Mouse (Mus musculus): ENCODE results near the gene Sh3pxd2a. TPM values are rescaled to one million over a fixed set of nuclear protein-coding genes. Genes with fewer than 3 reads are reported as not detected.

The Sh3pxd2a gene
- polyA plus RNA-seq, 1 experiment, result 47.6 TPM

DNA sequence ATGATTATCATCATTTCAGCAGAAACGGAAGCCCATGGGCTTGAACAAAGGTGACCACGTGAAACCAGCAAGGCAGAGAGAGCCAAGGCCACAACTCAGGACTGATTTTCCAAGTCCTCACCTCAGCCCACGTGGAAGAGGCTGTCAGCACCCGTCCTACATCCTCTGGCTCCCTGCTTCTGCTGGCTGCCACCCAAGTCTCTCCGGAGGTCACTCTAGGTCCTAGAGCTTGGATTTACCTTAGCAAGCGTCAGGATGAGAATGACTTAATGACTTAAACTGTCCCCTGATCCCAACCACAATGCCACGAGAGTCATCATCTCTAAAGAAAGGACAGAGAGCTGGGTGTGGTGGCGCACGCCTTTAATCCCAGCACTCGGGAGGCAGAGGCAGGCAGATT lies 11.5 kb downstream of the Sh3pxd2a start:
- TF ChIP-seq POLR2A (IDR thresholded peaks at IDR 0.05; ENCODE audit: insufficient read depth, low read length) (no peak), EP300 (IDR thresholded peaks at IDR 0.05; ENCODE audit: insufficient read depth, low read depth, low read length) (no peak), CTCF (IDR thresholded peaks at IDR 0.05; ENCODE audit: low read depth, low read length) (no peak)
- Histone ChIP-seq H3K27me3 (ENCODE audit: control insufficient read depth, insufficient read depth, low read length, poor library complexity, severe bottlenecking) (no peaks in the 10 kb centered on the region), H3K4me1 (ENCODE audit: control insufficient read depth, insufficient read depth, low read length) (peaks cover 22% of the 10 kb centered on the region)

DNA sequence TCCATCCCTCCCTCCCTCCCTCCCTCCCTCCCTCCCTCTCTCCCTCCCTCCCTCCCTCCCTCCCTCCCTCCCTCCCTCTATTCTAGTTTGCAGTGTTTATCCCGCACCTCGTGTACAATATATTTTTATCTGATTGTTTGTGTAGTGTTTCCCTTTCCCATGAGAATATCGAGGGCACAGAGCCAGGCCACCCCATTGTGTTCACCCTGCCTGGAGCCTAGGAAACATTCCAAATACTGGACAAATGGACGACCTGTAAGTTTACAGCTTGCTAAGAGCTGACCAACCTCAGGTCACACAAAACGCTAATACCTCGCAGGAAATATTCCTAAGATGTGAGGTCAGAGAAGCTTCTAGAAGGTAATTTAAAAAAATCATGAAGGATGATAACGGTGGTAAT lies 12.0 kb downstream of the Sh3pxd2a start:
- peaks cover 22% of the 10 kb centered on the region for H3K4me1 ChIP-seq (ENCODE audit: control insufficient read depth, insufficient read depth, low read length)
- no peak overlapping the region for H3K27ac ChIP-seq (ENCODE audit: insufficient read depth, low read length)
- H3K36me3 ChIP-seq (ENCODE audit: control insufficient read depth, insufficient read depth, low read length, poor library complexity, severe bottlenecking), result no peaks in the 10 kb centered on the region
- H3K27me3 ChIP-seq (ENCODE audit: control insufficient read depth, insufficient read depth, low read length, poor library complexity, severe bottlenecking), result no peaks in the 10 kb centered on the region
- H3K4me3 ChIP-seq (ENCODE audit: low read depth, low read length), result no peak overlapping the region
- TF ChIP-seq EP300 (IDR thresholded peaks at IDR 0.05; ENCODE audit: insufficient read depth, low read depth, low read length) (no peak), POLR2A (IDR thresholded peaks at IDR 0.05; ENCODE audit: insufficient read depth, low read length) (no peak), CTCF (IDR thresholded peaks at IDR 0.05; ENCODE audit: low read depth, low read length) (no peak)
- H3K9me3 ChIP-seq (replicated peaks; ENCODE audit: control insufficient read depth, insufficient read depth, low read length, poor library complexity, severe bottlenecking), result no peaks in the 10 kb centered on the region
- H3K9ac ChIP-seq (ENCODE audit: low read depth, poor library complexity, severe bottlenecking), result no peak overlapping the region

More for the DNA sequence above, 11.5 kb downstream of the Sh3pxd2a start:
- H3K4me3 ChIP-seq (ENCODE audit: low read depth, low read length), result no peak overlapping the region
- no peak overlapping the region for H3K9ac ChIP-seq (ENCODE audit: low read depth, poor library complexity, severe bottlenecking)
- no peak overlapping the region for H3K27ac ChIP-seq (ENCODE audit: insufficient read depth, low read length)
- H3K36me3 ChIP-seq (ENCODE audit: control insufficient read depth, insufficient read depth, low read length, poor library complexity, severe bottlenecking), result no peaks in the 10 kb centered on the region
- no peaks in the 10 kb centered on the region for H3K9me3 ChIP-seq (replicated peaks; ENCODE audit: control insufficient read depth, insufficient read depth, low read length, poor library complexity, severe bottlenecking)

DNA sequence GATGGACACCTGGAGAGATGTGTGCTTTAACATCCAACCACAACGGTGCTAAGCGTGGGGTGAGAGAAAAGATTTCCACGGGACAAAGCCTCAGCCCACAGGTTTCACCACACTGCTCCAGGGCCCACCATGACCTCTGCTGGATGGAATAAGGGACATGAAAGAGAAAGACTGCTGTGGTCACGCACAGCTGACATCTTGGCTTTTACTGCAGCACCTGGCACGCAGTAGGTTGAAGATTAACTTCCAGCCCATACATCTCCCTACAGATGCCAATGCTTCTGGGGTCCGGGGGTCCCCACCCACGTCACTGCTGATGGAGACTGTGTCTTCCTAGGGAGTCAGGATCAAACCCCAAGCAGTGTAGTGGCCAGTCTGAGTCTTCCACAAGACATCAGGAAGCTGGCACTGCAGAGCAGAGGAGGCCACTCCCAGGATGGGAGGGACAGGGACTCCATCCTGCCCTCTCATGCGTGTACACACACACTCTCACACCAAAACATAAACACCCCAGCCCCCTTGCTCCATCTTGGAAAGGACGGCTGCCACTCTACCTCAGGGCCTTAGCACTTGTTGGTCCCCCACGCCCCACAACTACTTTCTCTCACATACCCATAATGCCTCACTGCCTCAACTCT lies 12.6 kb downstream of the Sh3pxd2a start:
- Histone ChIP-seq H3K9me3 (replicated peaks; ENCODE audit: control insufficient read depth, insufficient read depth, low read length, poor library complexity, severe bottlenecking) (no peaks in the 10 kb centered on the region), H3K9ac (ENCODE audit: low read depth, poor library complexity, severe bottlenecking) (no peak overlapping the region), H3K4me3 (ENCODE audit: low read depth, low read length) (no peak overlapping the region), H3K27me3 (ENCODE audit: control insufficient read depth, insufficient read depth, low read length, poor library complexity, severe bottlenecking) (no peaks in the 10 kb centered on the region), H3K27ac (ENCODE audit: insufficient read depth, low read length) (peak overlapping the region; percentile 78), H3K36me3 (ENCODE audit: control insufficient read depth, insufficient read depth, low read length, poor library complexity, severe bottlenecking) (no peaks in the 10 kb centered on the region), H3K4me1 (ENCODE audit: control insufficient read depth, insufficient read depth, low read length) (peaks cover 25% of the 10 kb centered on the region)
- TF ChIP-seq EP300 (IDR thresholded peaks at IDR 0.05; ENCODE audit: insufficient read depth, low read depth, low read length) (no peak), POLR2A (IDR thresholded peaks at IDR 0.05; ENCODE audit: insufficient read depth, low read length) (no peak), CTCF (IDR thresholded peaks at IDR 0.05; ENCODE audit: low read depth, low read length) (no peak)

DNA sequence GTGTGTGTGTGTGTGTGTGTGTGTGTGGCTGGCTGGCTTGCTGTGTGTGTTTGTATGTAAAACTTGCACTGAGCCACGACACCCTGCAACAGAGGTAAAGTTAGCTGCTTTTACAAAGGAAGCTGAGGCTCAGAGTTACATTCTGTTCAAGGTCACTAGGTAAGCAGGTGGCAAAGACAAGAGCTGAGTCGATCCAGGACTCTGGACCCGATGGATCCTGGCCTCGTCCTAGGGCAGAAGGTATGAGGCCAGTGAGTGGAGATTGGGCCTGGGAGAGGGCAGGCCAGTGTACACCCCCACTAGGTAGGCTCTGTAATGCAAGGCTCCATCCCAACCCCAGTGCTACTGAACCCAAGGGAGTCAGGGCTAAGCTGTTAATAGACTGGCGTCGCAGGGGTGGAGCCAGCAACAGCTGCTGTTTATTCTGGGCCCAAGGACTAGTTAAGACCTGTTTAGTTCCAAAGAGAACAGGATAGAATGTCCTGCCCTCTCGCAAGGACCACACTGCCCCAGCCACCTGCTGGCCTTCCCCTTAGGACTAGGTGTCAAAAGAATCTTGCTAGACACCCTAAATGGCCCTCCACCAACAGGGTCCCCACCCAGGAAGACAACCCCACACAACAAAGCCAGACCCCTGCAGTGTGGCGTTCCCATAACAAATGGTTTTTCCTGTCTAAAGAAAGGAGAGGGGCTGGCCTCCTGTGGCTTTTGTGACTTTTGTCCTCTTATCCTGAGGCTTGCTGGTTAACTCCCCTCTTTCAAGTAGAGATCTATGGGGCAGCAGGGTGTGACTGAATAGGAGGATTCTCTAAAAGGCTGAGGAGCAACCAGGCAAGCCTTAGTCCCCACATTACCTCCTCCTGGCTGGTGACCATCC lies 13.7 kb downstream of the Sh3pxd2a start:
- H3K9me3 ChIP-seq (replicated peaks; ENCODE audit: control insufficient read depth, insufficient read depth, low read length, poor library complexity, severe bottlenecking), result no peaks in the 10 kb centered on the region
- H3K27me3 ChIP-seq (ENCODE audit: control insufficient read depth, insufficient read depth, low read length, poor library complexity, severe bottlenecking), result no peaks in the 10 kb centered on the region
- H3K9ac ChIP-seq (ENCODE audit: low read depth, poor library complexity, severe bottlenecking), result no peak overlapping the region
- H3K27ac ChIP-seq (ENCODE audit: insufficient read depth, low read length), result peak overlapping the region; percentile 78
- no peaks in the 10 kb centered on the region for H3K36me3 ChIP-seq (ENCODE audit: control insufficient read depth, insufficient read depth, low read length, poor library complexity, severe bottlenecking)
- H3K4me3 ChIP-seq (ENCODE audit: low read depth, low read length), result no peak overlapping the region
- H3K4me1 ChIP-seq (ENCODE audit: control insufficient read depth, insufficient read depth, low read length), result peaks cover 27% of the 10 kb centered on the region
- no peak for TF ChIP-seq POLR2A (IDR thresholded peaks at IDR 0.05; ENCODE audit: insufficient read depth, low read length)
- peak; percentile 99 for TF ChIP-seq EP300 (IDR thresholded peaks at IDR 0.05; ENCODE audit: insufficient read depth, low read depth, low read length)

DNA sequence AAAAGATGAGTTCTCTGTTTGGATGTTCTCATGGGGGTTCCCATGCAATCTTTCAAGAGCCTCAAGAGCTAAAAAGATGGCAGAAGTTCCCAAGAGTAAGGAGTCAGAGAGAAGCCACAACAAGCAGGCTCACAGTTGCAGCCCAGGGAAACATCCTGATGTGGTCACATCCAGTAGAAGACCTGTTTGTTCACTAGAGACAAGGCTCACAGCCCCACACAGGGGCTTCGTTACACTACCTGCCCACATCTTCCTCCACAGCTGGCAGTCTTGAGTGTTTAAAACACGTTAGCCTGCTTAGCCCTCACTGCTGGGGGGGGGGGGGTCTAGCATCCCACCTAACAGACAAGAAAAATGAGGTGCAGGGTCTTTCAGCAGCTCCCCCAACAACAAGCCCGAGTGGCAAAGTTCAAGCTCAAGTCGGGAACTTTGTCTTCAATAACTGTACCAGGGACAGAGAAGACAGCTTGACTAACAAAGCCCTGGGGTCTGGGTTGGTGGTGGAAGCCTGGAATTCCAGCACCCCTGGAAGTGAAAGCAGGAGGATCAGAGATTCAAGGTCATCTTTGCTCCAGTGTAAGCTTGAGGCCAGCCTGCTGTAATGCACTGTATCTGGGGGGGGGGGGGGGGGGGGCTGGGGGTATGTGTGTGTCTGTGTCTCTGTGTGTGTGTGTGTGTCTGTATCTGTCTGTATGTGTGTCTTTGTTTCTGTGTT lies 14.5 kb downstream of the Sh3pxd2a start:
- TF ChIP-seq EP300 (IDR thresholded peaks at IDR 0.05; ENCODE audit: insufficient read depth, low read depth, low read length) (peak; percentile 76), CTCF (IDR thresholded peaks at IDR 0.05; ENCODE audit: low read depth, low read length) (no peak)
- H3K27me3 ChIP-seq (ENCODE audit: control insufficient read depth, insufficient read depth, low read length, poor library complexity, severe bottlenecking), result no peaks in the 10 kb centered on the region
- H3K4me3 ChIP-seq (ENCODE audit: low read depth, low read length), result no peak overlapping the region
- no peak overlapping the region for H3K9ac ChIP-seq (ENCODE audit: low read depth, poor library complexity, severe bottlenecking)
- H3K4me1 ChIP-seq (ENCODE audit: control insufficient read depth, insufficient read depth, low read length), result peaks cover 25% of the 10 kb centered on the region
- H3K36me3 ChIP-seq (ENCODE audit: control insufficient read depth, insufficient read depth, low read length, poor library complexity, severe bottlenecking), result no peaks in the 10 kb centered on the region
- H3K9me3 ChIP-seq (replicated peaks; ENCODE audit: control insufficient read depth, insufficient read depth, low read length, poor library complexity, severe bottlenecking), result no peaks in the 10 kb centered on the region
- H3K27ac ChIP-seq (ENCODE audit: insufficient read depth, low read length), result peak overlapping the region; percentile 75
